Mouse (Mus musculus) brown adipose tissue, adult 24 weeks (tissue): Measurements from ENCODE around the gene Itpkb. TPM values are rescaled to one million over a fixed set of nuclear protein-coding genes. Genes with fewer than 3 reads are reported as not detected.

Experiments
- H3K27ac ChIP-seq: fragments of 200-500 bp; replicated peaks from 2 replicates; pipeline ENCODE4 v1.5.1; 2012; ENCODE audit warnings: low read depth, mild to moderate bottlenecking, low read length
- H3K4me1 ChIP-seq: fragments of 200-500 bp; 2 replicates; pipeline ENCODE4 v1.6.1; 2012; ENCODE audit warnings: low read length, mixed read lengths; ENCODE audit not compliant: control insufficient read depth, insufficient read depth, insufficient read length
- H3K4me3 ChIP-seq: fragments of 200-500 bp; 2 replicates; pipeline ENCODE4 v1.5.1; 2012; ENCODE audit warnings: low read depth, mild to moderate bottlenecking, low read length, moderate library complexity; ENCODE audit not compliant: insufficient read depth
- polyA plus RNA-seq: library from polyadenylated mRNA; stranded (reverse); fragments of >200 nt; gene quantifications from 2 replicates; pipeline ENCODE4 v1.2.4, GENCODE M21; 2012; ENCODE audit not compliant: missing spikeins, insufficient read depth, insufficient read length

Itpkb gene
- polyA plus RNA-seq, 1 experiment = 15.8 TPM

DNA sequence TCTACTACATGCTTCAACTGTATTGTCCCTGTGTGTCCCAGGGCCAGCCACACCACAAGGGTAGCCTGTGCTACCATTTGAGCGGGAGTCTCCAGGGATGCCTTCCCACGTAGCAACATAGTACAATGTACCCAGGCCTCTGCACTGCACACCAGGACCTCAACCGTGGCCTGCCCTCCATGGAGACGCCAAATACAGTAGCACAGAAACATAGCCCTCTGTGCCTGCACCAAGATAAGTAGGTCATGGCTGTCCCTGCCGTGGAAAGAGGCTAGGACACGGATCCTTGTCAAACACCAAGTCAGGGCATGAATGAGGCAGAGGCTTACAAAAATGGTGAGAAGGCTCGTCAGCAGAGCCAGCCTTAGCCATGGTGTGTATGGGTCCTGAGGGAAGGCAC is 85.6 kb downstream of the Itpkb start:
- H3K27ac ChIP-seq = no peak overlapping the region
- H3K4me3 ChIP-seq = no peak overlapping the region
- peaks cover 4% of the 10 kb centered on the region; the same call in 1 of the 2 replicates for H3K4me1 ChIP-seq

DNA sequence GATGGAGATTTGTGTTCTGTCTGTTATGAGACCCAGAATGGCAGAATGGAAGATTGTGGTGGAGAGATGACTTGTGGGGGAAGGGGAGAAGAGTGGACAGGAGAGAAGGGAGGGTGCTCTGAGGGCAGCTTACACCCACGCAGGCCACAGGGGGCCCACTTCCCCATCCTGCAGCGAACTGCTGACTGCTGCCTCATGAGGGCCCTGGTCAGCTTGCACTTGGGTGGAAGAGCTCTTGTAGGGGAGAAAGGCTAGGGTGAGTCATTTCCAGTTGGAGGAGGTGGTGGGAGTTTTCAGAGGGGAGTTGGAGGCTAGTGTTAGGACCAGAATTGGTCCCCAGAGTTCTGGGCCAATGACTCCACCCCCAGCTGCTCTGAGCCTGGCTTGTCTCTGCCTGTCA is 86.8 kb downstream of the Itpkb start:
- peaks cover 12% of the 10 kb centered on the region for H3K4me1 ChIP-seq
- peak overlapping the region; percentile 14; the same call in 1 of the 2 replicates for H3K27ac ChIP-seq
- H3K4me3 ChIP-seq = no peak overlapping the region

DNA sequence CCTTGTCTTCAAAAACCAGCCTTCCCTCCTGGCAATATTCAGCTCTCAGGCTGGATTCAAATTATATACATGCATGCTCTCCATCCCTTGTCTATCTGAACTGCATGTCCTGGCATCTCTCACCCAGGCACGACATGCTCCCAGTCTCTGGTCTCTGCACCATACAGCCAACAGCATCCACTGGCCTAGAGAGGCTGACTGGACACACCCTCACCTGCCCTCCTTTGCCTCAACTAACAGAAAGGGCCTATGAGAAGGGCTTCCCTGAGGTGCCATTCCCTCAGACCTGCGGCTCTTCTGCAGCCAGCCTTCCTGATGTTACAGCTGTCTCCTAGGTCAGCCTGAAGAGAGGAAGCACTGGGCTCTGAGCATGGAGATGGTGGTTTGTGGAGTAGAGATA is 88.8 kb downstream of the Itpkb start:
- no peak overlapping the region for H3K4me3 ChIP-seq
- H3K27ac ChIP-seq = no peak overlapping the region
- H3K4me1 ChIP-seq = peaks cover 14% of the 10 kb centered on the region

DNA sequence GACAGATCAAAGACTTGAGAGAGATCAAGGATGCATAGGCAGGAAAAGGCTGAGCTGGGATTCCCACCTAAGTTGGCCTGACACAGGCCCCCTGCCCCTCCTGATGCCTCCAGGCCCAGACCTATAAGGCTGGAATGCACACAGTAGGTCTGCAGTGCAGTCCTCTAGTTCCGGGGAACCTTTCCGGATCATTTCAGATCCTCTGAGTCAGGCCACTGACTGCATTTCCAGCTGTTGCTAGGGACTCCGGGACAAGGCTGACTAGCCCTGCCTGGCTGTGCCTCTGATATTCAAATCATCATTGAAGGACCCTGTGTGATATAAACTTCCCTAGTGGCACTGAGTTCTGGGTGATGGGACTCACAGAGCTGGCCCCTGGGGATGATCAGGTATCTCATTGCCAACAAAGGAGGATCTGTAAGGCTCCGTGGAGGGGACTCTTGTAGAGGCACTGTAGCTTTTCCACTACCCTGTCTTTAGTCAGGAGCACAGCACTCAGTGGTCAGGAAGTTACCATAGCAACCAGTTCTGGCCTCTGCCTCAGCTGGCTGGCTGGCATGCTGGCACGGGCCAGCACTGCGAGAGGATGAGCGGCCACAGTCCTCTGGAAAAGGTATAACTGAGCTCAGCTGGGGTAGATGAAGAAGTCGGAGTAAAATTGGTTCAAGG is 90.3 kb downstream of the Itpkb start:
- Histone ChIP-seq H3K4me1 (peaks cover 14% of the 10 kb centered on the region), H3K27ac (peak overlapping the region; percentile 68), H3K4me3 (no peak overlapping the region)

DNA sequence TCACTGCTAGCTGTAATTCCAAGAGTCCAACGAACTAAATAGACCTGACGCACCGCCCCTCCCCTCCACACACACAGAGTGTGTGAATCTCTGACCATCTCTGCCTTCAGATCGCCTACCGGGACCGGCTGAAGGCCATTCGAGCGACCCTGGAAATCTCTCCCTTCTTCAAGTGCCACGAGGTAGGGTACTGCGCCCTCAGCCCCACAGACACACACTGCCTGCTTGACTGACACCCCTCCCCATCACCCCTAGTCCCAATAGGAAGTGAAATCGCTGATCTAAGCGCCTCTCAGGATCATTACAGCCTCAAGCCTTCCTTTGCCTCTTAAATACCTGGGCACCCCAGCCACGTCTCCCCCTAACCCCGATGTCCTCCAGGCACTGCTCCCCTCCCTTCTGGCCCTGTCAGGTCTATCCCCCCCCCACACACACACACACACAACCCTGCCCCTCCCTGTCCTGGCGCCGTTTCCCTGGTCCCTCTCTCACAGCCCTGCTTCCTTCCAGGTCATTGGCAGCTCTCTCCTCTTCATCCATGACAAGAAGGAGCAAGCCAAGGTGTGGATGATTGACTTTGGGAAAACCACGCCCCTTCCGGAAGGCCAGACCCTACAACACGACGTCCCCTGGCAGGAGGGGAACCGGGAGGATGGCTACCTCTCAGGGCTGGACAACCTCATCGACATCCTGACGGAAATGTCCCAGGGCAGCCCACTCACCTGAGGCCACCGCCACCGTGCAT is 91.1 kb downstream of the Itpkb start:
- Histone ChIP-seq H3K4me1 (peaks cover 14% of the 10 kb centered on the region), H3K27ac (peak overlapping the region; percentile 68), H3K4me3 (no peak overlapping the region)

DNA sequence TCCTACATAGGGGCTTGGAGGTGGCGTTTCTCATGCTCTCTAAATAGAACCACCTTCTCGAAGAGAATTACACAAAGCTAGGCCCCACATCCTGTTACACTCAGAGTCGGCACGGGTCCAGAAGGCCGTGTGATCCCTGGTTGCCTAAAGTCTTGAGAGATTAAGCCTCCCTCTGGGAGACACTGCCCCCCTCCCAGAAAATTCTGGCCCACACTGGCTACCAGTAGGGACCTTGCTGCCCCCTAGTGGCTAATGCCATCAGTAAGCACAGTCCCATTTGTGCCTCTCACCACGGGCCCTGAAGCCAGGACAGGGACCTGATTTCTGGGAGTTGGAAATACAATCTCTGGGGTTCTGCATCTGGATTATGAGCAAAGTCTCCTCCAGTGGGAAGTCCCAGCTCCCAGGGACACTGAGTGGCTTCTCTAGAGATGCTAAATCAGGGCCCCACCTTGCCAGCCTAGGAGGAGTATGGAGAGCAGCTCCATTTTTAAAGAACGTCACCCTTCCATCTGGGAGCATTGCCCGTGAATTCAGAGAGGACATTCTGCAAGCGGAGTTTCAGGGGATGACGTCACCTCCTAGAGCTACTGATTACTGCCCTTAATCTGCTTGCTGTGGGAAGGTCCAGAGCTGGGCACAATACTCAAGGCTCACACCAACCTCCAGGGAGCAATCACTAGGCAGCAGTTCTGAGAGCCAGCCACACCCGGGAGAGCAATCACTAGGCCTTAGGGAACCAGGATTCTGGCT is 92.0 kb downstream of the Itpkb start:
- Histone ChIP-seq H3K4me3 (no peak overlapping the region), H3K4me1 (peaks cover 14% of the 10 kb centered on the region), H3K27ac (peak overlapping the region; percentile 68)

DNA sequence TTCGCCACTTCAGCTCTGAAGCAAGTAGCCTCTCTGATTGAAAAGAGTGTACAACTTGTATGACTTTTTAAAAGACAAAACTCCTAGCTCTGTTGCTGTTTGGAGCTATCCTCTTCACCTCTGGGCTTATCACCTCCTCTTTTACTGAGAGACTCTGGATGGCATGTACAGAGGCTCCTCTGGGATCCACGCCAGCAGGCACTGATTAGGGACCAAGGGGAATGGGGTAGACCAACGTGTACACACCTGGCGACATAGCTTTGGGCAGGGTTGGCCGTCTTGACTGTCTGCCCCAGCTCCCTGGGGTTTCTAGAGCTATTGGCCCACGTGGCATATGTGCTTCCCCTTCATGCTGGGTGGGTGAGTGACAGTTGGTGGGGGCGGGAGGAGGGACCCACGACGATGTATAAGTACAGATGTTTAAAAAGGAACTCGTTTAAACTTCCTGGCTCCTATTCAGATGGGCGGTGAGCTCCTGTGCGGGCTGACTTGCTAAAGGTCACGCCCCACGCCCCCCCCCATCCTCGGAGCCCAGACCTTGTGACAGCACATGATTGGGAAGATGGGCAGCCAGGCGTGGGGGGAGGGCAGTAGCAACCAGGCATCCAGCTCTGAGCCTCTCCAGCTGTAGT is 92.8 kb downstream of the Itpkb start:
- Histone ChIP-seq H3K27ac (peak overlapping the region; percentile 45), H3K4me3 (no peak overlapping the region), H3K4me1 (peaks cover 14% of the 10 kb centered on the region)

DNA sequence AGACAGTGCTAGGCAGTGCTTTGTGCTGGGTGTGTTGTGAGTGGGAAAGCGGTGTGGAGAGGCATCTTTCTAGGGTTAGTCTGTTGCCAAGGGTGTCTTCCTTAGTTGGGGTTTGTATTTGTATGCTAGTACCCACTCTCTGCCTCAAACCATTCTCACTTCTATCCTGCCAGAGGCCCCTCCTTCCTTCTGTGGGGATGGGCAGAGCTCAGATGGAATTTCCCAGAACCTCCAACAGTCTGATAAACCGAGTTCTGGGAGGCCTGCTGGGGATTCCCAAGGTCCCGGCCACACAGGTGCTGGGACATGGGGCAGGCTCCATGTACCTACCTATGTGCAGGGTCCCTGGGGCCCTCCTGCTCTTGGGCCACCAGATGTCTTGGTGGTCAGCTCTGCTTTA is 93.6 kb downstream of the Itpkb start:
- Histone ChIP-seq H3K4me3 (no peak overlapping the region), H3K27ac (no peak overlapping the region), H3K4me1 (peaks cover 16% of the 10 kb centered on the region)

DNA sequence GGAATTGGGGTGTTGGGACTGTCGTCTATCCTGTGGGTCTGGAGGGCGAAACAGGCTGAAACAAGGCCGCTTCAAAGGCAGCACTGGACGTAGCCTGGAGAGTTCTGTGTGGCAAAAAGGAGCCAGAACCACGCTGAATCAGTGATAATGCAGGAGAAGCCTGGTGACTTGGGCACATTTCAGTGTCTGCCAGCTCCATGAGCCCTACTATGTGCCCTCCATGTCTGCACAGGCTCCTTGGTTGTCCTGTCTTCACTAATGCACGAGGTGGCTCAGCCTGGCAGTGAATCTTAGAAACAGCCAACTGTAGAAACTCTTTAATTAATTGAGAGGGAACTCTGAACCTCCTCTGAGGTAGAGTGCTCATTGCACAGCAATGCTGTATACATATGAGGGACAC is 96.1 kb downstream of the Itpkb start:
- Histone ChIP-seq H3K4me1 (peaks cover 11% of the 10 kb centered on the region), H3K27ac (no peak overlapping the region), H3K4me3 (no peak overlapping the region)

DNA sequence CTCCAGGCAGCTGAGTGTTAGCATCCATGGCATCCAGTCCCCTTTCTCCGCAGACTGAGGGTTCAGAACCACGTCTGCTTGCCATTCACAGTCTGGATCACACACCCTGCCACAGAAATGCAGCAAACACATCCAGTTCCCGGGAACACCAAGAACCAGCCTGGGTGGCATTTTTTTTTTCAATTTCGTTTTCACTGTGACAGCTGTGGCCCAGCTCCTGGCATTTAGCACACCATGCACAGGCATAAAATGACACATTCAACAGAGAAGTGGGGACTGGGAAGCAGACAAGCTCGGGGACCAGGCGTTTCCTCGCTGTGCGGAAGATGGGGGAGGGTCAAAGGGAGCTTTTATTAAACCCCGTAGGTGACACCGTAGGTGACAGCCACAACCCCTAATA is 97.4 kb downstream of the Itpkb start:
- H3K4me3 ChIP-seq = no peak overlapping the region
- H3K27ac ChIP-seq = peak overlapping the region; percentile 57
- peaks cover 6% of the 10 kb centered on the region; the same call in 1 of the 2 replicates for H3K4me1 ChIP-seq

DNA sequence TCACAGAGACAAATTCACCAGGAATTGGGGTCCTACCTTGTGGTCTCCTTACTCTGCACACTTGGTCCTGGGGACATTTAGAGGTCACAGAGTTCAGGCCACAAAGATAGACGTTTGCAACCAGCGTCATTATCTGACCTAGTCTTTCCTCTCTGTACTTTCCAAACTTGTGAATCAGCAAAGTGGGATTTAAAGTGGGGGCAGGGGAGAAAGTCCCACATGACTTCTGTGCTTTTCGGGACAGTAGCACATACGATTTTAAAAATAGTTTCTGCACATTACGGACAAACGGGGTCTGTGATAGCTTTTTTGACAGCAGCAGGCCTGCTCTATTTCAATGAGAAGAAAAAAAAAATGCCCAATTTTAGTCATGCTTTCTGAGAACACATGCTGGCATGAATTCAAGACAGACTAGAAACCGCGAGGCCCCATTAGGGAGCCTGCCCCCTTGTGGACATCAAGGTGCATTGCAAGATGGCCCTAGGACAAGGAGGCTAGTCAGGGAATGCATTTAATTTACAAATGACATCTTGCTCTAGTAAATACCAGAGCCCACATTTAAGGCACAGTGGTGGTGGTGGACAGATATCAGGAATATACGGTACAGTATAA is 97.9 kb downstream of the Itpkb start:
- no peak overlapping the region for H3K4me3 ChIP-seq
- 0 out of 2 replicates have a peak overlapping the region, but pooled peaks have one; percentile 1 for H3K27ac ChIP-seq
- H3K4me1 ChIP-seq = peaks cover 4% of the 10 kb centered on the region; the same call in 1 of the 2 replicates

DNA sequence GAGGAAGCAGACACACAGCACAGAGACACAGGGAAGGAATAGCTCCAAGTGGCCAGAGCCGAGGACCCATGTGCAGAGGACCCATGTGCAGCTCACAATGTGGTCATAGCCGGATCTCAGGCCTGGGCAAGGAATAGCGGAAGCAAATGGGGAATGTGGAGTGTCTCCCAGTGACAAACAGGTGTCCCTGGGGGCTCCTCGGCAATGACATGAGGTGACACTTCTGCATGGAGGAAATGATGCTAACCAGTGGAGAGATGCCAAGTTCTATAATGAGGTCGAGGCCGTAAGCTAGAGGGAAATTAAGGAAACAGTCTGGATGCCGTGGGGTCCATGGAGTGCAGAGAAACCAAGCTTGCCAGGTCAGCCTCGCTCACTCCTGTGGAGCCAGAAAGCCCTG is 98.6 kb downstream of the Itpkb start:
- H3K4me3 ChIP-seq = no peak overlapping the region
- H3K4me1 ChIP-seq = peaks cover 4% of the 10 kb centered on the region; the same call in 1 of the 2 replicates
- H3K27ac ChIP-seq = no peak overlapping the region

DNA sequence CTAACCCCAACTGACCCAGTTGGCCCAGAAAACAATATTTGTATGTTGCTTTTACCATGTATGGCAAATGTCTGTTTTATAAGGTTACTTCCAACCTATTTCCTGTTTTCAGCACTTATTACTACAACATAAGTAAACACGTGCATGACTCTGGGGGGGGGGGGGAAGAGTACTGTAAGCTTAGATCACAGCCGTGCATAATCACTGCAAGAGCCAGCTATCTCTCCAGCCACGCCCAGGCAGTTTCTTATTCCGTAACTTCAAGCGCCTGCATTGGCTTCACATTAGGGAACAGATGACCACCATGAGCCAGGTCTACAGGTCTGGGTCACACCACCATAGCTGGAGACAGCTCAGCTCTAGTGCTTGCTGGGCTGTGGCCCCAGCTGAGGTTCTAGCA is 99.5 kb downstream of the Itpkb start:
- Histone ChIP-seq H3K4me1 (peaks cover 4% of the 10 kb centered on the region; the same call in 1 of the 2 replicates), H3K4me3 (no peak overlapping the region), H3K27ac (no peak overlapping the region)

DNA sequence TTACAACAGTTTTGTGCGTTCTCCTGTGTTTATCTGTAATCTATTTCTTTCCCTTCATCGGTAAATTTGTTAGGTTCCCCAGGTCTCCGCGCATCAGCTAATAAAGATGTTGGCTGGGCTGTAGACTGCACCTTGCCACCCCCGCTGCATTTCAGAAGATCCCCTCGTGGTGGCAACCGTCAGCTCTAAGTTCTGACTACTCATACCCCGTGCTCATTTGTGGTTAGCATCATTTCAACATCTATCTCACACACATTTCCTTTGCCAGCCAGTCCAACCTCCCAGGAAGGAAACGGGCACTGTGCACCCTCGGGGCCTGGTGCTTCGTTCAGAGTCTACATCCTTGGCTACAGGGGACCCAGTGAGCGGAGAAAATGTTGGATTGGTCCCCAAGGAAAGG is 101.5 kb downstream of the Itpkb start:
- H3K4me1 ChIP-seq = 0 out of 2 replicates have a peak, but pooled peaks cover 4% of the 10 kb centered on the region
- H3K27ac ChIP-seq = no peak overlapping the region
- H3K4me3 ChIP-seq = no peak overlapping the region
